Mouse (Mus musculus): Measurements from ENCODE around the gene Stat5a.

The Stat5a gene

DNA sequence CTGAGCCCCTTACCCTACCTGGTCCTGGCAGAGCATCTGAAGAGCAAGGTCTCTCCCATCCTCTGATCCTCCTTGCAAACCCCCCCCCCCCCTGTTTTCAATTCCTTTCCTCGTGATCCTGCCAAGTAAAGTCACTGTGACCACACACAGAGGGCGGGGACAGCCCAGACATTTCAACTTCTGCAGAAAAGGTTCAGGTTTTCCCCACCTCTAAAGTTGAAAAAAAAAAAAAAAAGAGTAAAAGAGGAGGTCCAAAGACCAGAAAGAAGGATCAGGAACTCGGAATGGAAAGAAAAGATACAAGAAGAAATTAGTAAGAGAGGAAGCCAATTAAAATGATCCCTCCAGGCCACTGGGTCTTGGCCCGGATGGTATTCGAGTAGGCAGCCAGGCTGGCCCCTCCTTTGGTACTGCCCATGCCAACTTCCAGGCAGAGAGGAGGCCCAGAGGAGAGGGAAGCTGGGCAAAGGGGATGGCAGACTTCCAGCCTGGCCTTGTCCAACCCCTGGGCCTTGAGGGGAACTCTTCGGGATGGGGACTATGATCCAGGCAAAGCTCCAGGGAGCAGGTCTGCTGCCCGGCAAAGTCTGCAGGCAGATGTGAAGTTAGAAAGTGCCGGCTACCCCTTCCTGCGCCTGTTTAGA lies at the start of gene Stat5a:
Gene Stat5a (plus strand): TSS at position 417 of the 644 bp plus-strand sequence.
- DNase-seq (ENCODE audit: low spot score), result peak; percentile 52

DNA sequence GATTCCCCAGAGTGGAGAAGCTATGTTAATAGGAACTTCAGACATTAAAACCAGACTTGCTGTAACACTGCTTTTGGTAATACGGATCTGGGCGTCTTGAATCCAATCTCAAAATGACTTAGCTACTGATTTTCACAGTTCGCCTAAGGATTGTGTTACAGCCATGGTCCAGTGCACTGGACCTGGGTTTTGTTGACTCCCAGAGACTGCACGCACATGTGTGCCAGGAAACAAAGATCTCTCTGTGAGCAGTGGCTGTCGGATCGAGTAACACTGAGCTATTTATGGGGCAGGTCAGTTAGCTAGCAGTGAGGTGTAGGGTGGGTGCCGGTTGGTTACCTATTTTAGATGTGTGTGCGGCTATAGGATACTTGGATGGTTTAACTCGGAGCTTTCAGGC lies 48.6 kb upstream of the Stat5a start:
- DNase-seq (ENCODE audit: low spot score), result no peak

DNA sequence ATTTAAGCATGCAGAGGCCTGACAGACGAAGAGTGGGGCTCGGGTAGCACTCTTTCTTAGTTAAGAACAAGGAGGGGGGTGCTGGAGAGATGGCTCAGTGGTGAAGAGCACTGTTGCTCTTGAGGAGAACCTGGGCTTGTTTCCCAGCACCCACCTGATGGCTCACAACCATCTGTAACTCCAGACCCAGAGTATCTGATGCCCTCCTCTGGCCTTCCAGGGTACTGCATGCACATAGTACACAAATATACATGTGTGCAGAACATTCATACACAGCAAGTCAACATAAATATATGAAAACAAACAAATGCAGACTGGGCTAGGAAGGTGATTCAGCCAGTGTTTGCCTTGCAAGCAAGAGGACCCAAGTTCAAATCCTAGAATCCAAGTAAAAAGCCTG lies 48.0 kb upstream of the Stat5a start:
- DNase-seq (ENCODE audit: low spot score), result no peak

DNA sequence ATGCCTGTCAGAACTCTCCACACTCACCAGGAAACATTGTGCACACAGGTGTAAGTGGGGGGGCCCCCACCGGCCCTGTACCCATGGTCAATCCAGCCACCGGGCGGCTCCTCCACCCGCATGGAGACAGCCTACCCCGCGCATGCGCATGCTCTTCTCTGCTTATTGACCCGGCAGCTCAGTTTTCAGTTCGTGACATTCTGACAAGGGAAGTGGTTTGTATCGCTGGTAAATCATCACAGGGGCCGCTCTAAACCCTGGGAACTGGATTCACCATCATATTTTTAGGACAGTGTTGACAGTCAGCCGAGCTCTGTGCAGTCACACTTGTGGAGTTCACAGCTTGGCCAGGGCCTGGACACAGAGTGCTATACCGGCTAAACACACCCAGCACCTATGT lies 44.7 kb upstream of the Stat5a start:
- DNase-seq (ENCODE audit: low spot score), result no peak

DNA sequence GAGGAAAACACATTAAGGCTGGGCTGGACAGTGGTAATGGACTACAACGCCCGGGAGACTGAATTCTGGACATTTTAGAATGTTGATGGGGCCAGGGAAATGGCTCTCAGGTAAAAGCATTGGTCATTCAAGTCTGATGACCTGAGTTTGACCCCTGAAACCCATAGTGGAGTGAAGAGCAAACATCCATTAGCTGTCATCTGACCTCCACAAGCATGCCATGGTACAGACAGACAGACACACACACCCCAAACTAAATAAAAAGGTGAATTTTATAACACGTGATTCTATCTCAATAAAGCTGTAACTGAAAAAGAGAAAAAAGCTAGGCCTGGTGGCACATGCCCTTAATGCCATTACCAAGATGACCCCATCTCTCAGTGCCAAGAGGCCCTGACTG lies 42.8 kb upstream of the Stat5a start:
- no peak for DNase-seq (ENCODE audit: low spot score)

DNA sequence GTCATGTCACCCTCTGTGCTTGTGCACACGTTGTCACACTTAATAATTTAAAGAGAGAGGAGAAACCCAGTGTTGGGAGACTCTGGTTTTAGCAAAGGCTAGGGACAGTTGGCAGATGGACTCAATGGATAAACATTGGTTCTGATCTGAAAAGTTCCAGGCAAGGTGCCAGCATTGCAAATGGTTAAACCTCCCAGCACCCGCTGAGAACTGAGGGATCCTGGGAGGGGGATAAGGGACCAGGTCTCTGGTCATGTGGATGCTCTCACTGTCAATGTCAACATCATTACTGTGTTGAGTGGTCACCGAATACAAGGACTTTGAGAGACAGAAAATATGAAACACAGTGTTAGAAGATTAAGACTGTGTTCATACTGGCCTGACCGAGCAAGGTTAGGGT lies 42.4 kb upstream of the Stat5a start:
- DNase-seq (ENCODE audit: low spot score), result no peak

DNA sequence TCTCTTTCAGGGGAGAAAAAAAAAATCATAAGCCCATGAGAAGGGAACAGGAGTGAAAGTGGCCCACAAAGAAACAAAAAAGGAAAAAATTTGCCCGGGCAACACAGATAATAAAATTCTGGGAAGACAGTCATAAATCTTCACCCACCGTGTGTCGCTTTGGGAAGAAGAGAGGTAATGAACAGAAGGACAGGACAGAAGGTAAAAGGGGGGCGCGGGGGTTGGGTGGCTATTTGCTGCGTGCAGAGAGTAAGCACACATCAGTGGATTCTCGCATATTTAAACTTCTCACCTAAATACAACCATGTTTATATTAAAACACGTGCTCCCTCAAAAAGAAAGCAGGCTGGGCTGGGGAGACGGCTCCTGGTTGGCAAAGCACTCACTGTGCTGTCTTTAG lies 41.8 kb upstream of the Stat5a start:
- DNase-seq (ENCODE audit: low spot score), result no peak

DNA sequence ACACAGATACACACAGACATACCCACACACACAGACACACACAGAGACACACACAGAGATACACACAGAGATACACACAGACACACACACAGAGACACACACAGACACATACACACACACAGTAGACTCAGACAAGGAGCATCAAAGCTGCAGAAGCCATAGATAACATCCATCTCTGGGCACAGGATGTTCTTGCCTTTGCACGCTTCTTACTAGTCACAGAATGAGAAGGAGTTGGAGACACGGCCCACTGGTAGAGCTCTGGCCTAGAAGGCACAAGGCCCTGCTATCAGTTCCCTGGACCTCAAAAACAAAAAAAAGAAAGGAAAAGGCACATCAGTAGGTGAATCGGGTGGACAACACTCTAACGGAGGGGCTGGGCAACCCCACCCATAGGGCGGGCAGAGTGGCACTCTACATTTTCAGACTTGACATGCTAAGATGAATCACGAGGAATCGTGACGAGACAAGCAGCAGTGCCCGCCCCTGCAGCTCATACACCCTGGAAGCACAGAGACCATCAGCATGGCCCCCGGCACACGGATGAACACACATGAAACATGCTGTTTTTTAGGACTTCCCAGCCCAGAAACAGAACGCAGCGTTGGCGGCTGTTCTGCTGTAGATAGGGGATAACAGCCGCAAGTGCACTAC lies 40.7 kb upstream of the Stat5a start:
- no peak for DNase-seq (ENCODE audit: low spot score)

DNA sequence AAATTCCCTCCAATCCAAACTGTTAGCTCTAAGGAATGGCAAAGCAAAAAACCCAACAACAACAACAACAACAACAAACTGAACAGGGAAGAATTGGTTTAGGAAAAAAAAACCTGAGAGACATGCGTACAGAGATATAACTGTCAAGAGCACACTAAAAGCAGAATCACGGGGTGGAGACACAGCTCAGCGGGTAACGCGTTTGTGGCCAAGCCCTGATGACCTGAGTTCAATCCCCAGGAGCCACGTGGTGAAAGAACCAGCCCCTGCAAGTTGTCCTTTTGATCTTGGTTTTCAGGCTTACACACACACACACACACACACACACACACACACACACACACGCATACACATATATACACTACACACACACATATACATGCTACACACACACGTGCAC lies 40.1 kb upstream of the Stat5a start:
- DNase-seq (ENCODE audit: low spot score), result no peak

DNA sequence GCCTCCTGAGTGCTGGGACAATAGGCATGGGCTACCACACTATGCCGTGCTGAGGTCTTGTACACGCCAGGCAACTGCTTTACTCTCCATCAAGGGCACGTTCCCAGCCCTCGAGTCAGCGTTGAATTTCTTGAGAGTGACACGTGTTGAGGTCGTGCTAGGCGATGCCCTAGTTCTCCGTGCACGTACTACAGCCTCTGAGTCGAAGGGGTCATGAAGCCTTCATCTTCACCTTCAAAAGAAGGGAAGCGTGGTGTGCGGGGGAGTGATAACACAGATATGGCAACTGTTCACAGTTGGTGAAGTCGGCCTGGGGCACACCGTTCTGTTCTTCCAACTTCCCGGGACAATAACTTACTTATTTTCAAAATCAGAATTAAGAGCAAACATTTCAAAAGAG lies 39.5 kb upstream of the Stat5a start:
- DNase-seq (ENCODE audit: low spot score), result no peak

DNA sequence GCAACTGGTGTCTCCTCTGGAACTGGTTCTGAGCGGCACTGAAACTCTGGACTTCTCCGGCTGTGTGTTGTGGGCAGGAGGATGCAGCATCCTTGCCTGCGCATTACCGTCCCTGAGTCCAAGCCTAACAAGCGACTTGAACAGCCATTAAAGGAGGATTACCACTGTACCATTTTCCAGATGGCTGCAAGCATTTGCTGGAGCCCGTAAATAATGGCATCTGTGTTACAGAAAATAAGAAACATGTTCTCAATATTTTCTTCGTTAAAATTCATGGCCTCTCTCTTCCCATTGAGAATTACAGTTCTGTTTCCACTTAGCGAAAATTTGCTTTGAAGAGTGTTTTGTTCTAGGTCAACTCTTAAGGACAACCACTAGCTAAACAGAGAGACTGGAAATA lies 39.1 kb upstream of the Stat5a start:
- DNase-seq (ENCODE audit: low spot score), result no peak

DNA sequence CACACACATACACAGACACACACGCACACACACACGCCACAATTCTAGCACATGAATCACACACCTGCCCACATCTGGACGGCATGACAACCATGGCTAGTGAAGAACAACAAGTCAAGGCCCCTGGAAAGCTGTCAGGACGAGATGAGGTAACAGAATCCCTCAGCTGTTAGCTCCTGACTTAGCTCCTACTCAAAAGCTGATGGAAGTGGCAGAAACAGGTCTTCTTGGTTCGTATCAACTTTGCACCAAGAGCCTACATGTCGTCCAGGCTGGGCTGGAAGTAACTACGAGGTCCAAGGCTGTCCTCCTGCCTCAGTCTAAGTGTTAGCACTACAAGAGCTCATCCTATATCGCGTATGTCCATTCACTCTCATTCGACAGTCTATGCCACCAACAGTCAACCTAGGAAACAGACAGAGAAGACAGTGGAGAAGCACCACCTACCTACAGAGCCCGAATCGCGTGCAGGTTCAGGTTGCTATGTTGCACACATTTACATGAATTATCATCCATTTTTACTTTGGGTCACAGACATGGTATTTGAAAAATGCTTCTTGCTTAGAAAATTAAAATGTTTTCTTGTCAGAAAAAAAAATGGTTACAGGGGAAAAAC lies 37.4 kb upstream of the Stat5a start:
- DNase-seq (ENCODE audit: low spot score), result no peak

DNA sequence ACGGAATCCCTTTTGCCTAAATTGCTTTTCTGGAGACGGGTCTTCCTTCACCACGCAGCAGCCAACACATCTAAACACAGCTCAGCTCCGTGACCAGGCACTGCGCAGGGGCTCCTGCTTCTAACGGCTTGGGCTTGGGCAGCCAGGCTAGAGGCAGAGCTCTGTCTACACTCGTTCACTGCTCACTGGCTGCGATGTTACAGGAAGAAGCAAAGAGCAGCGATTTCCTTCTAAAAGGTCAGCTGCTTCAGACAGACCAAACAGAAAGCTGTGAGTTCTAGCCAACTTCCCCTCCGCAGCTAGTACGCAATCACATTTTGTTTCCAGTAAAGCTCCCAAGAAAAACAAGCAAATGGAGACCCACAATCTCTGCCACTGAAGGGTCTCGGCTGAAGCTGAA lies 36.8 kb upstream of the Stat5a start:
- no peak for DNase-seq (ENCODE audit: low spot score)

DNA sequence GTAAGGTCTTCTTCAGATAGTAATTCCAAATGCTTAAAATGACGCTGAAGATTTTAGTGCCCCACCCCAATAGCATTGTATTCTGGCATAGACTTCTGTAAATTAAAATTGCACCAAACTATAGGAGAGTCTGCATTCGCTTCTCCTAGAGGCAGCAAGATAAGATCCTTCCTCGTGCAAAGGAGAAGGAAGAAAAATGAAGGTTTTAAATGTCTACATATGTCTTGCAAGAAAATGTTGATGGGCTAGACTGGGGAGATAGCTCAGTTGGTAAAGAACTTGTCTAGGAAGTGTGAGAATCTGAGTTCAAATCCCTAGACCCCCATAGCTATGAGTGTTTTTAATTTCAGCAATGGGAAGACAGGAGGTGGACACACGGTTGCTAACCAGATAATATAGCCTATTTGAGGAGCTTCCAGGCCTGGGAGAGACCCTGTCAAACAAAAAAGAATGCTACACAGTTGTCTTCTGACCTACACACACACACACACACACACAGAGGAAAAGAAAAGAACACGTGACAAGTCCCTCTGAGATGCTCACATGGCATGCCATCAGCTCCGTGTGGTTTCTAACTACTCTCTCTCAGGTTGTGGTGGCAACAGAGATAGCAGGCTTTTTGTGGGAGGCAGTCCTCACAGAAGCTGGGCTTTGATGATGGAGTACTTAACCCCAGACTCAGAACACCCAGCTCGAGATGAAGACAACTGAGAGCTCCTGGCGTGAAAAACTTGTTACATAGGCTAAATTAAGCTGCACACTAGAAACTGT lies 35.4 kb upstream of the Stat5a start:
- DNase-seq (ENCODE audit: low spot score), result no peak

DNA sequence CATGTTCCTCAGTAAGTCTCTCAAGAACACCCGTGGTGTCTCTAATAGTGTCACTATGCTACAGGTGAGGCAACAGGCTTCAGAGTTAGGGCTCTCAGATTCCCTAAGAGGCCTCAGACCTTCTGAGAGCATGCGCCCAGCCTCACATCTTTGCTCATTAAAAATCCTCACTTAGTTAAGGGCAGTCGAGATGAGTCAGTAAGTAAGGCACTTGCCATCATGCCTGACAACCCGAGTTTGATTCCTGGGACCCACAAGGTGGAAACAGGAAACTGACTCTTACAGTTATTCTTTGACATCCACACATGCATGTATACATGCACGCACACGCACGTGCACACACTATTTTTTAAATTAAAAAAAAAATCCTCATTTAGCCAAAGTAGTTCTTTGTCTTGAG lies 34.7 kb upstream of the Stat5a start:
- no peak for DNase-seq (ENCODE audit: low spot score)

DNA sequence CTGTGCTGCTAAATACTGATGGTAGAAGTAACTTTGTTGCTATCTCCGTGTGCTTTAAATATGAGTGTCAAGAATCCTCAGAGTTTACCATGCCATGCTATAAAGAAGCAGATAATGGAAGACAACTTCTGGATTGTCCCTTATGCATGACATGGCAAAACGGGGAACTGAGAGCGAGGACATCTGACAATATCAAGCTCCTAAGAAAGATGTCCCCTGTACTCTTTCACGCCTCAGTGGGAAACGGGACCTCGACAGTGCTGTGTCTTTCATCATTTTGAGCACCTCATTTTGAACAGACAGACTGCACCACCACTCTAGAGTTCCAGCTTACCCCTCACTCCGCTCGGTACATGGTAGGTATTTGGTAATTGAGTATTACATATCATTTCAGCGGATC lies 33.7 kb upstream of the Stat5a start:
- no peak for DNase-seq (ENCODE audit: low spot score)

DNA sequence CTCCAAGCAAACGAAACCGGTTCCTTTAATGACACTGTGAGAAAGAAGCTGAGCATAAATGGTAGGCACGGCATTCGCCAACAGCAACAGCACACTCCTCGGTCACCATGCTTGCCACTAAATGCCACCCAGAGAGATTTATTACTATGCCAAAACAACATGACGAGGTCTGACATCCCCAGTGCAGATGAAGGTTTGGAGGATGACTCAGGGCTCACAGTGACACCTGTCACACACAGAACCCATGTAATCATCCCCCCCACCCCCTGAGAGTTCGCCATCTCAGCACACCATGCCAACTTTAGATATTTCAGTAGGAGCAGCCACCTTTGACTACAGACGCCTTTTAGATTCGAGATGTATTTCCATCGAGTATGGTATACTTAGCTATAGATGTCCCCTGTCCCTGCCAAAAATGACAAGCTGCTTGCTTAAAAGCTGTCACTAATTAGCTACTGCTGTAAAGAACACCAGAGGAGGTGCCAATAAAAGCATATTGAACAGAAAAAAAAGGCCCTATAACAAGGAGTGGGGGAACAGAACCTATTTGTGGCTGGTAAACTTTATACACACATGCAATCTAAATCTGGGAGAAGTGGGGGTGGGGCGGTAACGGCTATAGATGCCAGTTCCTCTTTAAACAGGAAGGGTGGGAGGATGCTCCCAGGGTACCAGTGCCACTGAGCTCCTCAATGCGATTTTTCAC lies 32.8 kb upstream of the Stat5a start:
- DNase-seq (ENCODE audit: low spot score), result no peak

DNA sequence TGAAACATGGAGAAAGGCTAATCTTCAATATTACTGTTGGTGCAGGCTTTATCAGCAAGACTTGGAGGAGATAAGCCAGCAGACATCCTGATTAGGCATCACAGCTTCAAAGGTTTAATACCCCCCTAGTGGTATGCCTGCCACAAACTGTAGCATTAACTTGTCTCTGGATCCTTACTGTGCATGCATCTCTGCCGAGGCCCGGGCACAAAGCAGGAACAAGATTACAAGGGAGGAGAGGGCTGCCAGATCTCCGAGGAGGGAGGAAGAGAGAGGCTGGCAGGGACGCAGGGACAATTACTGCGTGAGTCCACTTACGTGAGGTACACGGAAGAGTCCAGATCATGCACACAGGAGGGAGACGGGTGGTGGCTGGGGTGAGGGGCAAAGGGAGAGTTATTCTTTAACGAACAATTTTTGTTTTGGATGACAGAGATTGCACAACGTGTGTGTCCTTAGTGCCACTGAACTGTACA lies 30.4 kb upstream of the Stat5a start:
- no peak for DNase-seq (ENCODE audit: low spot score)

DNA sequence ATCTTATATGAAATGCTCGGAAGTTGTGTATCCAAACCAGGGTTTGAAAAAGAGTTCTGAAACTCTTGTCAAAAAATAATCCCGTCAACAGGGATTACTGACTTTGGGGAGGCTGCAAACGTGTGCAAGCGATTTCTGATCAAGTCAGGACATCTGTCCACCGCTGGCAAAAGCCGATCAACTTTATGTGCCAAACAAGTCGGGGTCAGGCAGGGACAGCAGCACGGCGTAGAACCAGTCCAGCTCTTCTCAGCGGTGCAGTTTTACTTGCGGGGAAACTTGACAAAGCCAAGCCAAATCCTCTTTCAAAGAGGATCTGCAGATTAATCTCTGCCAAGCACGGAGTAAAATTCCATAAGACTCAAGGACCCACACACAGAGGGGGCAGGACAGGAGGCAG lies 29.5 kb upstream of the Stat5a start:
- no peak for DNase-seq (ENCODE audit: low spot score)

DNA sequence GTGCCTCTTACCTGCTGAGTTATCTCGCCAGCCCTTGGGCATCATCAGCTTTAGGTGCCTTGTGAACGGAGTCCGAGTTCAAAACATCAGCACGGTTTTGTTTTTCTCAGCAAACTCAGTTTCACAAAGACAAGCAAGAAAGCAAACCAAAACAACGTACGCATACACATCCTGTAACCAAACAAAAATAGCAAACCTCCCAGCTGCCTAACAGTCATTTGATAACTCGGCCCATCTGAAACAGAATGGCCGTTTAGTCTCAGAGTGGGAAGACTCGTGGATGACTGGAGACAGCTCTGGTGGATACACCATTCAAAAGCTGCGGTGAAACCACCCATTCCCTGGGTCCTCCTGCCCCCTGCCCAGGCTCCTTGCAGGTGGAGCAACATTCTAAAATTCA lies 27.8 kb upstream of the Stat5a start:
- DNase-seq (ENCODE audit: low spot score), result no peak

DNA sequence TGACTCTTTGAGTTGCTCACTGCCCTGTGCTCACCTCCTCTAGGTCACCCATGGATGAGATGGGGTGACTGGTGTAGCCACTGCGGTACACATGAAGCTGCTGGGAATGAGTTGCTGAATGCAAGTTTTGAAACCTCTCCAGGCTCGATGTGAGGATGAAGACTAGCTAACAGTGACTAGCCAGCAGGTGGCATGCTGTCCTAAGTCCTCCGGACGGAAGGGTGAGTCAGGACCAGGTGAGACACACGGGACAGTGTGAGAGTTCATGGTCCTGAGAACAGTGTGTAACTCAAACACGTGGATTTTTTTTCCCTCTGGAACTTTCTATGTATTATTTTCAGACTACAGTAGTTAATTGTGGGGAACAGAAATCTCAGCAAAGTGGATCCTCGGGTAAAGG lies 25.7 kb upstream of the Stat5a start:
- DNase-seq (ENCODE audit: low spot score), result no peak
